Mouse (Mus musculus) midbrain, embryonic 16.5 days (tissue): ENCODE data around the gene Surf1. TPM values are rescaled to one million over a fixed set of nuclear protein-coding genes. Genes with fewer than 3 reads are reported as not detected.
A peak's percentile ranks its signal among the peaks of the same experiment; 100 is the strongest.
"Not testable (repeated sequence)": the region's sequence is repeated elsewhere in the genome, so short reads cannot be mapped to it uniquely, and the experiment has no call there.

ENCODE experiments used
- ATAC-seq: fragments of 200-750 bp; cut with Nextera tagmentation; 2 replicates; pipeline ENCODE4 v1.8.0; 2017; ENCODE audit warnings: moderate TSS enrichment
- H3K27ac ChIP-seq: fragments of 300-500 bp; sonication (generic); 2 replicates; pipeline ENCODE4 v1.5.1; 2014; ENCODE audit warnings: mild to moderate bottlenecking, low read length, mixed read lengths
- H3K27me3 ChIP-seq: fragments of 300-500 bp; sonication (generic); 2 replicates; pipeline ENCODE4 v1.6.1; 2014; ENCODE audit warnings: low read depth, low read length, mixed read lengths; ENCODE audit not compliant: control insufficient read depth, insufficient read depth
- H3K36me3 ChIP-seq: fragments of 300-500 bp; sonication (generic); 2 replicates; pipeline ENCODE4 v1.6.1; 2014; ENCODE audit warnings: mild to moderate bottlenecking, low read length, moderate library complexity, mixed read lengths; ENCODE audit not compliant: control insufficient read depth, insufficient read depth
- H3K4me1 ChIP-seq: fragments of 300-500 bp; sonication (generic); 2 replicates; pipeline ENCODE4 v1.6.1; 2014; ENCODE audit warnings: mild to moderate bottlenecking, low read length, mixed read lengths; ENCODE audit not compliant: control insufficient read depth, insufficient read depth
- H3K4me2 ChIP-seq: fragments of 300-500 bp; sonication (generic); 2 replicates; pipeline ENCODE4 v1.6.1; 2014; ENCODE audit warnings: mild to moderate bottlenecking, low read length, mixed read lengths
- H3K4me3 ChIP-seq: fragments of 300-500 bp; sonication (generic); 2 replicates; pipeline ENCODE4 v1.5.1; 2014; ENCODE audit warnings: low read depth, mild to moderate bottlenecking, low read length, moderate library complexity, mixed read lengths
- H3K9ac ChIP-seq: fragments of 300-500 bp; sonication (generic); 2 replicates; pipeline ENCODE4 v1.6.1; 2014; ENCODE audit warnings: low read depth, low read length, mixed read lengths
- H3K9me3 ChIP-seq: fragments of 300-500 bp; sonication (generic); replicated peaks from 2 replicates; pipeline ENCODE4 v1.6.1; 2014; ENCODE audit warnings: mild to moderate bottlenecking, low read length, mixed read lengths; ENCODE audit not compliant: control insufficient read depth, poor library complexity, severe bottlenecking
- WGBS: fragments of 180-500 bp; shearing (Covaris S2); extraction: QIAGEN DNeasy Blood & Tissue Kit; methylation state at CpG from one replicate; pipeline ENCODE4 v1.1.7; 2014; 5-methylcytosine and 5-hydroxymethylcytosine counted together
- polyA plus RNA-seq: library from polyadenylated mRNA; unstranded; fragments of >200 nt; fragmentation: Nextera tagmentation; extraction: Ambion mirVana; gene quantifications from 2 replicates; pipeline ENCODE4 v1.2.1, GENCODE M21; 2015

The Surf1 gene
- polyA plus RNA-seq, 1 experiment from 2014 or later: 97.5 TPM

DNA sequence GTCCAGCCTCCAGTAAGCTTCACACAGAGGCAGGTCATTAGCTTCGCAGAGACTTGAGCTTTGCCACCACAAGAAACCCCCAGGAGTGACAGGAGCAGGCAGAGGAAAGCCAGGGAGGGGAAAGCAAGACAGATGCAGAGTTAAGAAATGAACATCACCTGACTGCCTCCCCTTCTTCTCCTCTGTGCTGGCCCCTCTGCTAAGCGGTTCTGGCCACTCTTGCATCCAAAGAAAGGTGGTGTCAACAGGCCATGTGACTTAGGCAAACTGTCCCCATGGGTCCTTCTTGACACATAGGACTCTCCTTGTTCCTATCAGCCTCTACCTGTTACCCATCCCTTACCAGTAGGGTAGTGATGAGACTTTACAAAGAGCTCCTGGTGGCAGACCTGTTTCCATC lies 10.4 kb downstream of the Surf1 start:
- Histone ChIP-seq H3K27me3 (no peaks in the 10 kb centered on the region), H3K27ac (no peak overlapping the region), H3K4me2 (no peak overlapping the region), H3K9me3 (no peaks in the 10 kb centered on the region), H3K4me1 (peaks cover 35% of the 10 kb centered on the region), H3K9ac (no peak overlapping the region), H3K4me3 (no peak overlapping the region), H3K36me3 (peaks cover 21% of the 10 kb centered on the region)
- ATAC-seq: no peak
- 100% methylated on average over 2 of the region's 2 CpGs for WGBS

DNA sequence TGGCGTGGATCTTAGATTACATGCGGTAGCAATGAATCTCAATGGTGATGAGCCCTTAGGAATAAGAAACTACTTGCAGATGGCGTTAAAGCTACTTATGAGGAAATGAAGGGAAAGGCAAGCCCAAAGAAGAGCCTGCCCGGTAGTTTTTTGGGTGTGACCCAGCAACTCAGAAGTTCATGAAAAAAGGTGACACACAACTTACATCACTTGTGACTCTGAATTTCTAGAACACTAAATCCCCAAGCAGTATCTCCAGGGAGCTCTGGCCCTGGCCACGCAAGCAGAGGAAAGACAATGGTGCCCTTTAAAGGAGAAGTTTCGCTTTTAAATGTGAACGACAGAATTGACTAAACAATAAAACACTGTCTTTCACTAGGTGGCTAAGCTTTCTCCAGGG lies 13.0 kb downstream of the Surf1 start:
- WGBS: 7% methylated on average over 7 of the region's 7 CpGs
- Histone ChIP-seq H3K9ac (peak overlapping the region; percentile 72), H3K36me3 (peaks cover 32% of the 10 kb centered on the region), H3K9me3 (no peaks in the 10 kb centered on the region), H3K4me3 (peak overlapping the region; percentile 76), H3K4me1 (peaks cover 21% of the 10 kb centered on the region), H3K4me2 (peak overlapping the region; percentile 72), H3K27ac (peak overlapping the region; percentile 86), H3K27me3 (no peaks in the 10 kb centered on the region)
- no peak for ATAC-seq

GRCm38 (mm10) chr2:26902467-26903220 lies 13.7 kb downstream of the Surf1 start, which contains the start of gene Surf6:
Gene Surf6 (minus strand): TSS chr2:26902879.
- ATAC-seq: peak; percentile 96
- H3K27me3 ChIP-seq: no peaks in the 10 kb centered on the region
- peaks cover 34% of the 10 kb centered on the region for H3K36me3 ChIP-seq
- H3K9me3 ChIP-seq: no peaks in the 10 kb centered on the region
- H3K4me3 ChIP-seq: peak within 1 kb of the TSS; percentile 76
- H3K27ac ChIP-seq: peak within 1 kb of the TSS; percentile 86
- H3K4me1 ChIP-seq: peaks cover 21% of the 10 kb centered on the region
- peak within 1 kb of the TSS; percentile 73 for H3K9ac ChIP-seq
- WGBS: under 1% methylated on average over 41 of the region's 41 CpGs
- H3K4me2 ChIP-seq: peak within 1 kb of the TSS; percentile 72

- H3K36me3 ChIP-seq: peaks cover 32% of the 10 kb centered on the region
- peak overlapping the region; percentile 73 for H3K9ac ChIP-seq
- H3K4me1 ChIP-seq: peaks cover 21% of the 10 kb centered on the region
- H3K27ac ChIP-seq: no peak overlapping the region
- H3K4me3 ChIP-seq: peak overlapping the region; percentile 76
- no peaks in the 10 kb centered on the region for H3K9me3 ChIP-seq
- no peak for ATAC-seq
- 15% methylated on average over 7 of the region's 7 CpGs for WGBS
- H3K27me3 ChIP-seq: no peaks in the 10 kb centered on the region
- peak overlapping the region; percentile 72 for H3K4me2 ChIP-seq
Measured at GRCm38 (mm10) chr2:26901834-26902400, 14.4 kb downstream of the Surf1 start.

- no peak overlapping the region for H3K27ac ChIP-seq
- 88% methylated on average over 1 of the region's 1 CpGs for WGBS
- no peak overlapping the region for H3K4me3 ChIP-seq
- H3K9me3 ChIP-seq: no peaks in the 10 kb centered on the region
- H3K4me2 ChIP-seq: no peak overlapping the region
- peaks cover 27% of the 10 kb centered on the region for H3K36me3 ChIP-seq
- no peaks in the 10 kb centered on the region for H3K27me3 ChIP-seq
- H3K9ac ChIP-seq: no peak overlapping the region
- no peak for ATAC-seq
- peaks cover 21% of the 10 kb centered on the region for H3K4me1 ChIP-seq
Measured at GRCm38 (mm10) chr2:26900731-26901130, 15.6 kb downstream of the Surf1 start.

DNA sequence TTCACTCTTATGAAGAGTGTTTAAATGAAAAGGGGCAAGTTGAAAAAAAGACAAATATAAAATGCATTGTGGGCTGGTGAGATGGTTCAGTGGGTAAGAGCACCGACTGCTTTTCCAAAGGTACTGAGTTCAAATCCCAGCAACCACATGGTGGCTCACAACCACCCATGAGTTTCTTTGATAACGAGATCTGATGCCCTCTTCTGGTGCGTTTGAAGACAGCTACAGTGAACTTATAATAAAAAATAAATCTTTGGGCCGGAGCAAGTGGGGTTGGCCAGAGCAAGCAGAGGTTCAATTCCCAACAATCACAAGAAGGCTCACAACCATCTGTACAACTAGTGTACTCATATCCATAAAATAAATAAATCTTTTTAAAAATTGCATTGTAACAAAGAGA lies 20.4 kb downstream of the Surf1 start:
- no peak overlapping the region for H3K4me3 ChIP-seq
- 90% methylated on average over 4 of the region's 4 CpGs for WGBS
- H3K27me3 ChIP-seq: no peaks in the 10 kb centered on the region
- H3K4me2 ChIP-seq: no peak overlapping the region
- H3K4me1 ChIP-seq: peaks cover 1% of the 10 kb centered on the region; the same call in 1 of the 2 replicates
- H3K36me3 ChIP-seq: peaks cover 42% of the 10 kb centered on the region
- ATAC-seq: no peak
- H3K9ac ChIP-seq: no peak overlapping the region
- H3K9me3 ChIP-seq: no peaks in the 10 kb centered on the region
- H3K27ac ChIP-seq: no peak overlapping the region

- not testable (repeated sequence) for H3K4me1 ChIP-seq, H3K9me3 ChIP-seq, H3K4me2 ChIP-seq, H3K4me3 ChIP-seq, H3K27ac ChIP-seq, H3K27me3 ChIP-seq, ATAC-seq, H3K9ac ChIP-seq, H3K36me3 ChIP-seq
- 56% methylated on average over 4 of the region's 4 CpGs for WGBS
Measured at GRCm38 (mm10) chr2:26886170-26886569, 30.2 kb downstream of the Surf1 start.

DNA sequence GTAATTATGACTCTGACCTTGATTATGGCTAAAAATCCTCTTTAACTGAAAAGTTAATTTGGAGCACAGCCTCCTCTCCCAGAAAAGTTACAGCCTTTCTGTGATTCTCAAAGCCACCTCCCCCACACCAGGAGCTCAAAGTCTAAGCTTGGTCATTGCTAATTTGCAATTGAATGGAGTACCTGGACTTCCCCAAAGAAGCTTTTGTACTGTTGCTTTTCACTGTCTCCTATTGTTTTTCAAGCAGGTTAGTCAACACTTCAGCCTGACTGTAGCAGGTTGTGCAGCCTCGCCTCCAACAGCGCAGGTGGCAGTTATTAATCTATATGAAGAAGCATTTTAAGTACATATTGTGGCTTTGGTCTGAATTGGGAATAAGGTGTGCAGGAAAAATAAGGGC lies 30.8 kb downstream of the Surf1 start:
- H3K27ac ChIP-seq, H3K4me1 ChIP-seq, ATAC-seq, H3K9ac ChIP-seq, H3K27me3 ChIP-seq, H3K4me3 ChIP-seq, H3K4me2 ChIP-seq, H3K36me3 ChIP-seq, H3K9me3 ChIP-seq: not testable (repeated sequence)
- 74% methylated on average over 2 of the region's 2 CpGs for WGBS

GRCm38 (mm10) chr2:26878571-26878970 lies 37.8 kb downstream of the Surf1 start:
- peaks cover 1% of the 10 kb centered on the region; the same call in 1 of the 2 replicates for H3K9me3 ChIP-seq
- H3K27me3 ChIP-seq: no peaks in the 10 kb centered on the region
- H3K27ac ChIP-seq: no peak overlapping the region
- ATAC-seq: no peak
- H3K4me1 ChIP-seq: no peaks in the 10 kb centered on the region
- no peak overlapping the region for H3K4me2 ChIP-seq
- H3K4me3 ChIP-seq: no peak overlapping the region
- no peaks in the 10 kb centered on the region for H3K36me3 ChIP-seq
- no peak overlapping the region for H3K9ac ChIP-seq
